Mouse (Mus musculus) cerebellum, adult 8-10 months (tissue): ENCODE results near the gene Sh3glb2.

Source experiments
- DNase-seq: peaks from one replicate; pipeline ENCODE4 v3.0.0; 2022

The Sh3glb2 gene

DNA sequence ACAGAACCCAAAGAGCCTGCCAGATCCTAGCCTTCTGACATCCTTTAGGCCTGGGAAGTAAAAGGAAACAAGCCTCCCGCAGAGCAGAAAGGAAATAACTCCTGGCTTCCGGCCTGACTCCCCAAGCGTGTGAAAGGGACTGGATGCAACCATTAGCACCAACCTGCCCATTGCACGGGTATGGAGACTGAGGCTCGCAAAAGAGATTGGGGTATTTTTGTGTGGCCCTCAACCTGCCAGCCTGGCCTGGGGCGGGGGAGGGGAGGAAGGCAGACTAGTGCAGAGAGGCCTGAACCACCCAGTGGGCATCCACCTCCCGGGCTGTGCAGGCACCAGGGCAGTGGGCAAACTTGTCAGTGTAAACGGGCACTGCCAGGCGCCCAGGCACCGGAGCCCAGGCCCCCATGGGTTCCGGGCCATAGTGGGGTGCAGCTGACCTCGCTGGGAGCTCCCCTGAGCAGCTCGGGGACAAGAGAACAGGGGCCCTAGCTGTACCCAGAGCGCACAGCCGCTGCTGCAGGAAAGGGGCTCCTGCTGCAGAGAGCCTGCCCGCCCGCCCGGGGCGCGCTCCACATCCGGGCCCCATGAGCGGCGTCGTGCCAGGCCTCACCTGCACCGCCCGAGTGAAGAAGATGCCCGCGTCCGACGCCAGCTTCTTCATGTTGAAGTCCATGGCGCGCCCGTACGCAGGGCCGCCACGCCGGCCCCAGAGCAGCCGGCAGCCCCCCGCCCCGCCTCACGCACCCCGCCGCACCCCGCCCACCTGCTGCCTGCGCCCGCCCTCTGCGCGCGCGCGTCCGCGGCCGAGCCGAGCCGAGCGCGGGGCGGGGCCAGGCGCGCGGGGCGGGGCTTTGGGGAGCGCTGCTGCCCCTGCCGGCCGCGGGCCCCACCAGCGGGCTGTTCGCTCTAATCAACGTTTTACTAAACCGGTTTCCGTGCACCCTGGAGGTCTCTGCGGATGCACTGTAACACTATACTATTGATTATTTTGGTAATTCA is at the start of gene Sh3glb2:
Gene Sh3glb2, minus strand, starts transcription at position 805 of the 999 bp plus-strand sequence.
- peak; percentile 85 for DNase-seq

- DNase-seq: no peak
Measured at GRCm38 (mm10) chr2:30408452-30409100, 49.4 kb upstream of the Sh3glb2 start.

- no peak for DNase-seq
Measured at GRCm38 (mm10) chr2:30407778-30408177, 48.6 kb upstream of the Sh3glb2 start.

- DNase-seq: no peak
Measured at GRCm38 (mm10) chr2:30407221-30407620, 48.1 kb upstream of the Sh3glb2 start.

DNA sequence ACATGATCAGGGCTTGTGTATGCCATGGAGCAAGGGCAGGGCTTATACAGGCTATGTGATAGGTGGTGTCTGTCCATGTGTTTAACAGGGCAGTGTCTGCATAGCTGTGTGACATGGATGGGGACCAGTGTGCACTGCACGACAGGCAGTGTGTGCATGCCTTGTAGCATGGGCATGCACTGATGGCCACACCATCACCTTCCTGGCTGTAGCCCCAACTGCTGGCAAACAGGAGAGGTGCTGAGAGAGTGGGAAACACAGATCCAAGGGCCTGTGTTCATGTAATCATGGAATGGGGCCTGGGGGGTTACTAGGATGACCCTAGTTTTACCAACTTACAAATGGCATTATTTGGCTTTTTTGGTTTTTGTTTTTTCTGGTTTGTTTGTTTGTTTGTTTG is 44.7 kb upstream of the Sh3glb2 start:
- no peak for DNase-seq

- DNase-seq: no peak
Measured at GRCm38 (mm10) chr2:30402843-30403242, 43.7 kb upstream of the Sh3glb2 start.

DNA sequence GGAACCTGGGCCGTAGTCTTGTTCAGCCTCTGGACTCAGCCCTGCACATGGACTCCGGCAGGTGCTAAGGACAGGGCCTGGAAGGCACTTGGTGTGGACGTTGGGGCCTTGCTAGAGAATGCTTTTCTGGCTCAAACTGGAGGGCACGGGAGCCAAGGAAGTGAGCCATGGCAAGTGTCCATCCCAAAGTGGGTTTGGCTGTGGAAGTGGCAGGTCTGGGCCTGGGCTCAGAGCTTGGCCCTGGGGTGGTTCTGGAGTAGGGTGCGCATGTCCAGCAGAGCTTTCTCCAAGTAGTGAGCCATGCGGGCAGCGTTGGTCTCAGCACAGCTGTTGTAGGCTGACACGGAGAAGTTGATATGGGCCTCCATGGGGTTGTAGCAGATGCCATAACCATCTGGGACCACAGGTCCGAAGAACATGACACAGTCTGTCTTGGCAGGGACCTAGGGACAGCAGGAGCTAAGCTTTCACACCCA is 43.3 kb upstream of the Sh3glb2 start:
- peak; percentile 60 for DNase-seq

GRCm38 (mm10) chr2:30401581-30401980 is 42.4 kb upstream of the Sh3glb2 start:
- DNase-seq: no peak

DNA sequence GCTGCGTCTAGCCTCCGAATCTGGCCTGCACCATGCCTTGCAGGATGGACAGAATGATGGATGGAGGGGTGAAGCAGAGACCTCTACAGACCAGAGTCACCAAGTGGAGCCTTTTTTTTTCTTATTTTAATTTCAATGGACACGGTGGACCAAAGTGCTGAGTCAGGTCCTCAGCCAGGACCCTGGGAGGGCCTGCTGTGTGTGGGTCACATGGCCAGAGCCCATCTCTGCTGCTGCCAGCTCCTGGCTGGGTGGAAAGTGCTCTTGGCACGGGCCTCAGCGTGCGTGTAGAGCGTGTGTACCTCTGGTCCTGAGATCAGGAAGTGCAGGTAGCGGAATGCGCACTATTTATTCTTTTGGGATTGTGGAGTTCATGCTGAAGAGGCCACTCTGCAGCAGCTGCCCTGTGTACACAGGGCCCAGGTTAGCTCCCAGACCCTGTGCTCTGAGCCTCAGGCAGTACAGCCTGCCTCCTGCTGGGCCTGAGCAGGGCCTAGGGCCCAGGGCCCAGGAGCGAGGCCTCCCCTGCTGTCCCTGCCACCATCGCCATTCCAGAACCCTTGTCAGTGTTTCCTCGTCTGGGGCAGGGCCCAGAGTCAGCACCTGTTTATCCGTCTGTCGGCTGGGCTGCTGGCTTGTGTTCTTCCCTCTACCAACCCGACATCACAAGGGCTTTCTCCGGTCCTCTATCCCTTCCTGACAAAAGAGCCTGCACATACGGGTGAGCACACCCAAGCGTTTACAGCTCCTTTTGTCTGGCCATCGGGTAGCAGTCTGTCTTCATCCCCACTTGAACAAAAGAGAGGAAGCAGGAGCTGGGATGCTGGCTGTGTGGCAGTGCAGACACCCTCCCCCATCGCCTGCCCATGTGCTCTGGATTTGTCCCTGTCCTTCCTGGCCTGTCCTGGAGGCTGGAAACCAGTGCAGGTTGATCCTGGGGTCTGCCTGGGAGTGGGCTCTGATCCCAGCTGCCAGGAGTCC is 40.3 kb upstream of the Sh3glb2 start:
- peak; percentile 80 for DNase-seq

- DNase-seq: peak; percentile 24
Measured at GRCm38 (mm10) chr2:30397986-30398512, 38.9 kb upstream of the Sh3glb2 start.

- DNase-seq: no peak
Measured at GRCm38 (mm10) chr2:30396246-30396645, 37.1 kb upstream of the Sh3glb2 start.

GRCm38 (mm10) chr2:30395757-30396156 is 36.6 kb upstream of the Sh3glb2 start:
- DNase-seq: peak; percentile 18

- no peak for DNase-seq
Measured at GRCm38 (mm10) chr2:30393370-30393656, 34.2 kb upstream of the Sh3glb2 start.

- DNase-seq: peak; percentile 63
Measured at GRCm38 (mm10) chr2:30392577-30393369, 33.6 kb upstream of the Sh3glb2 start.

DNA sequence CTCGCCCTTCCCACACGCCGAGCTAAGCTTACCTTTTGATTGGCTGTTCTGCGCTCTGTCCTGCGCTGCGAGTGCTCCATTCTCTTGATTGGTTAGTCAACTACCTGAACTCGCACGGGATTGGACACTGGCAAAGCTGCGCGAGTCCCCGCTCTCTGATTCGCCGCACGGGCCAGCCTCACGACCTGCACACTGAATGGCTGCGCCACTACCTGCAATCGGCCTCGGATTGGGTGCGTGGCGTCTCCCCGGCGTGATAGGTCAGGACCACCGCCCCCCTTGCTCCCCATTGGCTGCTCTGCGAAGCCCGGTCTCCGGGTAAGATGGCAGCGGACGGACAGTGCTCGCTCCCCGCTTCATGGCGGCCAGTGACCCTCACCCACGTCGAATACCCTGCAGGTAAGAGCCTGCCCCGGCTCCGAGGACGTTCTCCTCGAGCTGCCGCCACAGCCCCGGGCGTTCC is 33.0 kb upstream of the Sh3glb2 start, which contains the start of gene Dolpp1:
Gene Dolpp1, plus strand, starts transcription at position 141 of the 463 bp plus-strand sequence.
- DNase-seq: peak; percentile 97

- DNase-seq: no peak
Measured at GRCm38 (mm10) chr2:30389000-30389399, 29.9 kb upstream of the Sh3glb2 start.

GRCm38 (mm10) chr2:30386913-30387312 is 27.8 kb upstream of the Sh3glb2 start:
- DNase-seq: no peak

DNA sequence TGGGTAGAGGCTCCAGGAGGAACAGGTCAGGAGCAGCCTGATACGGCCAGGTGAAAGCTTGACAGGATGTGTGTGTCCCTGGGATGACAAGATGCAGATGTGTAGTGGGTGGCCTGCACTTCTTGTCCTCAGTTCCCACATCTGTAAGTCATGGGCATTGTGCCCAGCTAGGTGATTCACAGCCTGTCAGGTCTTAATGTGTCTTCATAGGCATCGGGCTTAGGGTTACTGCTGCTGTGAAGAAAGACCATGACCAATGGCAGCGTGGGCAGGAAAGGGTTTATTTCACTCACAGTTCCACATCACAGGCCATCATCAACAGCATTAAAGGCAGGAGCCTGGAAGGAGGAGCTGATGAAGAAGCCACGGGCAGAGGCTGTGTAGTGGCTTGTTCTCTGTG is 26.5 kb upstream of the Sh3glb2 start:
- DNase-seq: no peak

DNA sequence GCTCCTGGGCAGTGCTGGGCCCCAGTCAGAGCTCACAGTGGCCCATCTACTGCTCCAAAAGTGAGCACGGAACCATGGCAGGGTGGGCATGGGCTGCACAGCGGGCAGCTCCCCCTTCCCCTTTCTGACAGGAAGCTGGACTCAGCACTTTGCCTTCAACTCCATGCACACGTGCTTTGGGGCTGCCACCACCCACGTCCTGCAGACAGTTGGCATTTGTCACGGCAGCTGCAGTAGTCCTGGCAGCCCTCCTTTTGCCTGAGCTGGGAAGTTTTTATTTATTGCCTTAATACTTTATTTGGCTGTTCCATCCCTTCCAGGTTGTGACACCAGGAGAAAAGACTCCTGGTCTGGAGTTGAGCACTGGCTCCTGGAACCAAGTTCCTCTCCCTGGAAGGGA is 25.7 kb upstream of the Sh3glb2 start:
- DNase-seq: no peak

DNA sequence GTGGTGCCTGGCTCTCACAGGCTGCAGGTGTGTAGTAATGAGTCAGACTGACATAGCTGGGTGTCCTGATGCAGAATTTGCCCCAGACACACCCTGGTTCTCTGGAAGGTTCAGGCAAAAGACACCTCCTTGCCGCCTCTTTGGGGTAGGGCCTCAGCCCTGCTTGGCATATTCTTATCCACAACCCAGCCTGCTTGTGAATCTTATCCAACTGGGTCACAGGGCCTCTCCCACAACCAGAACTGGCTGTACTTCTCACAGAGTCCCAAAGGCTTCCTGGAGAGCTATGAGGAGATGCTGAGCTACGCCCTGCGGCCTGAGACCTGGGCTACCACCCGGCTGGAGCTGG is 22.2 kb upstream of the Sh3glb2 start:
- no peak for DNase-seq

GRCm38 (mm10) chr2:30380564-30381376 is 21.6 kb upstream of the Sh3glb2 start:
- DNase-seq: no peak
